Mouse (Mus musculus) liver, postnatal 0 days (tissue): Measurements from ENCODE around the gene Jak2. TPM values are rescaled to one million over a fixed set of nuclear protein-coding genes. Genes with fewer than 3 reads are reported as not detected.

ENCODE experiments used
- ATAC-seq: fragments of 200-750 bp; cut with Nextera tagmentation; 2 replicates; pipeline ENCODE4 v1.8.0; 2017; ENCODE audit warnings: mild to moderate bottlenecking, moderate library complexity
- DNase-seq: peaks from one replicate; pipeline ENCODE4 v3.0.0-alpha.2; 2016
- H3K27ac ChIP-seq: fragments of 300-500 bp; sonication (generic); 2 replicates; pipeline ENCODE4 v1.5.1; 2014; ENCODE audit warnings: antibody characterized with exemption, moderate library complexity, mild to moderate bottlenecking, low read depth
- H3K27me3 ChIP-seq: fragments of 300-500 bp; sonication (generic); 2 replicates; pipeline ENCODE4 v1.6.1; 2014; ENCODE audit warnings: low read length, control low read depth, mixed read lengths; ENCODE audit not compliant: insufficient read depth
- H3K36me3 ChIP-seq: fragments of 300-500 bp; sonication (generic); replicated peaks from 2 replicates; pipeline ENCODE4 v1.6.1; 2014; ENCODE audit warnings: mild to moderate bottlenecking, control low read depth, low read length, moderate library complexity, mixed read lengths; ENCODE audit not compliant: insufficient read depth
- H3K4me1 ChIP-seq: fragments of 300-500 bp; sonication (generic); 2 replicates; pipeline ENCODE4 v1.6.1; 2014; ENCODE audit warnings: antibody characterized with exemption, mild to moderate bottlenecking, control low read depth; ENCODE audit not compliant: insufficient read depth
- H3K4me2 ChIP-seq: fragments of 300-500 bp; sonication (generic); 2 replicates; pipeline ENCODE4 v1.6.1; 2014; ENCODE audit warnings: low read depth, mild to moderate bottlenecking, low read length, moderate library complexity, mixed read lengths
- H3K4me3 ChIP-seq: fragments of 300-500 bp; sonication (generic); 2 replicates; pipeline ENCODE4 v1.5.1; 2014; ENCODE audit warnings: low read depth, low read length
- H3K9ac ChIP-seq: fragments of 300-500 bp; sonication (generic); replicated peaks from 2 replicates; pipeline ENCODE4 v1.6.1; 2014; ENCODE audit warnings: mild to moderate bottlenecking, moderate library complexity
- H3K9me3 ChIP-seq: fragments of 300-500 bp; sonication (generic); 2 replicates; pipeline ENCODE4 v1.6.1; 2016; ENCODE audit warnings: mild to moderate bottlenecking, control low read depth, low read length, mixed read lengths
- CTCF ChIP-seq: sonication (generic); IDR thresholded peaks from 2 replicates; pipeline ENCODE4 v1.5.1; 2016; ENCODE audit warnings: antibody characterized with exemption, low read depth
- EP300 ChIP-seq: IDR thresholded peaks from 2 replicates; pipeline ENCODE4 v1.6.1; 2016; ENCODE audit warnings: antibody characterized with exemption, low read depth, mild to moderate bottlenecking
- WGBS: fragments of 180-500 bp; shearing (Covaris S2); extraction: QIAGEN DNeasy Blood & Tissue Kit; methylation state at CpG from one replicate; pipeline ENCODE4 v1.1.7; 2014; ENCODE audit not compliant: insufficient replicate concordance; 5-methylcytosine and 5-hydroxymethylcytosine counted together
- polyA plus RNA-seq: library from polyadenylated mRNA; unstranded; fragments of >200 nt; fragmentation: Nextera tagmentation; extraction: Ambion mirVana; gene quantifications from 2 replicates; pipeline ENCODE4 v1.2.1, GENCODE M21; 2015

Gene Jak2
- polyA plus RNA-seq, 1 experiment from 2014 or later, result 6.0 TPM

DNA sequence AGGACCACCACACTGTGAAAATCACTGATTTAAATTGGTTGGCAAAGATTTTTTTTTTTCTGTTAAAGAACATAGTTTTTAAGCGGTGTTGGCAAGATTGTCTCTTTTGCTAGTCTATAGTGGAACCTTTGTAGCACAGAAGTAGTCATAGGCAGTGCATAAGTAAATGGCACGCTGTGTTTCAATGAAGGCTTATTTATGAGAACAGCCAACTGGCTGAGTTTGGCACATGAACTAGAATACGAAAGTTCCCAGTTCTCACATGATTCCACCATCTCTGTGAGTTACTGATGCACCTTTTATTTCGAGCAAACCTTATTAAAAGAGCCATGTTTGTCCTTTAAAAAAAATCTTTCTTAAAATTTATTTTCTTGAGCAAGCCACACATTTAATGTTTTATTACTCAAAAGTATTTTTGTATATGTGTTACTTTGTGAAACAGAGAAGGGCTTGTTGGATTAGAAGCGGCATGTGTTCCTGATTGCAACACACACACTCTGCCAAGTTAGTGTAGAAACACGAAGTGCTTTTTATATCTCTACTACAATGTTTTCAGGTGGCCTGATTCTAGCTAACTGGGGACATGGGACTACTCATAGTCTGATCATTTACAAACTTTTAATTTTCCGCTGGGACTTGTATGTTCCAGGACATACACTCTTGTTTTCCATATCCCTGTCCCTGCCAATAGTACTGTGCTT, 3.8 kb downstream of the Jak2 start:
- Histone ChIP-seq H3K4me2 (no peak overlapping the region), H3K4me3 (no peak overlapping the region), H3K4me1 (peaks cover 30% of the 10 kb centered on the region), H3K27me3 (no peaks in the 10 kb centered on the region), H3K36me3 (peaks cover 12% of the 10 kb centered on the region; the same call in 1 of the 2 replicates), H3K27ac (no peak overlapping the region), H3K9ac (no peak overlapping the region), H3K9me3 (no peaks in the 10 kb centered on the region)
- no peak for ATAC-seq
- WGBS, result 78% methylated on average over 7 of the region's 7 CpGs
- no peak for DNase-seq
- no peak for TF ChIP-seq EP300
- no peak for TF ChIP-seq CTCF

DNA sequence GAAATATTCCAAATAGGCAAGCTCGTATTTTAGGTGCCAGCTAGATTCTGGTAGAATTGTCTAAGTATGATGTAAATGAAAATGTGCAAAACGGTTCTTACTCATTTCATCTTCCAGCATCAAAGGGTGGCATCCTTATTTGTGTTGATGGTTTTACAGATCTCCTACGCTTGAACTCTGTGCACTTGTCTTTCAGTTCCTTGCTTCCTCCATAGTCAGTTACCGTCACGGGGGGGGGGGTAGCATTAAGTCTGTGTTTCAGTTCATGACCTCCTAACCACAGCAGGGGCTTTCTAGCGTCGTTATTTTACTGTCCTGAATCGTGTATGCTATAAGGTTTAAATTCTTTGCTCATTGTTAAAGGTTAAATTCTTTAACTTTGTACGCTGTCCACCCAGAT, 10.0 kb downstream of the Jak2 start:
- 82% methylated on average over 9 of the region's 9 CpGs for WGBS
- no peak overlapping the region for H3K4me2 ChIP-seq
- H3K9me3 ChIP-seq, result no peaks in the 10 kb centered on the region
- no peak overlapping the region for H3K27ac ChIP-seq
- H3K36me3 ChIP-seq, result peaks cover 27% of the 10 kb centered on the region
- peaks cover 8% of the 10 kb centered on the region for H3K4me1 ChIP-seq
- no peak overlapping the region for H3K9ac ChIP-seq
- H3K27me3 ChIP-seq, result no peaks in the 10 kb centered on the region
- no peak for ATAC-seq
- TF ChIP-seq CTCF (no peak), EP300 (no peak)
- no peak for DNase-seq
- no peak overlapping the region for H3K4me3 ChIP-seq

DNA sequence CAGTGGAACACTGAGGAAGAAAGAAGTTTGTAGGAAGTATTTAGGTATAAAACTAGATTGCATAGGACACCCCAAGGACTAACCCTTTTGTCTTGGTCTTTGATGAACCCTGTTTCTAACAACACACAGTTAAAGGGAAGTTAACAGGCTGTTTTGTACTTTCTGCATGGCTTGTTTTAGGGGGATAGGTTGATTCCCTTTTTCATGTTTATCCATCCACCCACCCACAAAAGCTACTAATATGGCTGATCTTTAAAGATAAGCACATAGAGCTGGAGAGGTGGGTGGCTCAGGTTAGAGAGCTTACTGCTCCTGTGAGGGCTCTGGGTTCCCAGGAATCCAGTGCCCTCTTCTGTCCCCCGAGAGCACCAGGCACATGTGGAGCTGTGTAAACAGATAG, 11.9 kb downstream of the Jak2 start:
- Histone ChIP-seq H3K4me1 (peaks cover 6% of the 10 kb centered on the region), H3K9me3 (no peaks in the 10 kb centered on the region), H3K9ac (no peak overlapping the region), H3K27ac (no peak overlapping the region), H3K27me3 (no peaks in the 10 kb centered on the region), H3K4me3 (no peak overlapping the region), H3K36me3 (peaks cover 24% of the 10 kb centered on the region), H3K4me2 (no peak overlapping the region)
- ATAC-seq (no peak), DNase-seq (no peak)
- WGBS, result 69% methylated on average over 1 of the region's 1 CpGs
- TF ChIP-seq EP300 (no peak), CTCF (no peak)

DNA sequence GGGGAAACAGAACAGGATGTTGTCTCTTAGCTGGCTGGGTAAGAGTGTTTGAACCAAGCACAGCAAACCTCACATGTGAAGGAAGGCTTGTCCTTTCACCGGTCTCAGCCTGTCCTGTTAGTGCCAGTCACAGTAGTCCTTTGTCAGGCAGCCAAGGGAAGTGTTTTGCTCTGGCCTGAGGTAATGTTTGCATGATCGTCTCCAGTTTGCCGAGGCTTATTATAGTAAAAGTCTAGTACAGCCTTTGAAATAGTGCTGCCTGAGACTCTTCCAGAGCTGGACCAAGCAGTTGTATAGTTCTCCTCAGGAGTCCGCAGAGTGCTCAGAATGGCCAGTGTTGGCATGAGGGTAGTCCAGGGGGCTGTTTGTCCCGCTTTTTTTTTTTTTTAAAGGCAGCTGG, 13.9 kb downstream of the Jak2 start:
- ATAC-seq, result peak; percentile 71
- Histone ChIP-seq H3K9me3 (no peaks in the 10 kb centered on the region), H3K4me3 (no peak overlapping the region), H3K9ac (no peak overlapping the region), H3K27ac (peak overlapping the region; percentile 57), H3K4me2 (peak overlapping the region; percentile 47), H3K4me1 (peaks cover 10% of the 10 kb centered on the region), H3K36me3 (peaks cover 17% of the 10 kb centered on the region), H3K27me3 (no peaks in the 10 kb centered on the region)
- 64% methylated on average over 5 of the region's 5 CpGs for WGBS
- DNase-seq, result no peak
- TF ChIP-seq CTCF, result no peak
- TF ChIP-seq EP300, result no peak

DNA sequence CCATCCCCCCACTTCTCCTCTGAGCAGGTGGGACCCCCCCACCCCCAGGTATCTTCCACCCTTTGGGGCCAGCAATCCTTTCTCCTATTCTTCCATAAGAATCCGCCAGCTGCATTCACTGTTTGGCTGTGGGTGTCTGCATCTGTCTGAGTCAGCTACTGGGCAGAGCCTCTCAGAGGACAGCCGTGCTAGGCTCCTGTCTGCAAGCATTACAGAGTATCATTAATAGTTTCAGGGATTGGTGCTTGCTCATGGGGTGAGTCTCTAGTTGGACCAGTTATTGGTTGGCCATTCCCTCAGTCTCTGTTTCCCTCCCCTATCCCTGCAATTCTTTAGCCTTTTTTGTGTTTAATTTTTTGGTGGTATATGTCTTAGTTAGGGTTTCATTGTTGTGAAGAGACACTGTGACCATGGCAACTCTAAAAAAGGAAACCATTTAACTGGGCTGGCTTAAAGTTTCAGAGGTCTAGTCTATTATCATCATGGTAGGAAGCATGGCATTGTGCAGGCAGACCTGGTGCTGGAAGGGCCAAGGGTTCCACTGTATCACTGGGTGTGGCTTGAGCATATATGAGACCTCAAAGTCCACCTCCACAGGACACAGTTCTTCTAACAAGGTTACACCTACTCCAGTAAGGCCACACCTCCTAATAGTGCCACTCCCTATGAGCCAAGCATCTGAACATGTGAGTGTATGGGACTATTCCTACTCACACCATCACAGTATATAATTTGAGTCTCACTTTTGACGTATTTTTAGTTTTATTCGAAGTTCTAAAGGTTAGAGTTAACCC, 15.6 kb downstream of the Jak2 start:
- Histone ChIP-seq H3K4me2 (no peak overlapping the region), H3K27me3 (no peaks in the 10 kb centered on the region), H3K9ac (no peak overlapping the region), H3K27ac (no peak overlapping the region), H3K4me1 (peaks cover 10% of the 10 kb centered on the region), H3K4me3 (no peak overlapping the region), H3K9me3 (no peaks in the 10 kb centered on the region), H3K36me3 (peaks cover 20% of the 10 kb centered on the region)
- no peak for TF ChIP-seq CTCF
- TF ChIP-seq EP300, result no peak
- 91% methylated on average over 4 of the region's 4 CpGs for WGBS
- DNase-seq, result no peak
- peak; percentile 29; the same call in 1 of the 2 replicates for ATAC-seq

DNA sequence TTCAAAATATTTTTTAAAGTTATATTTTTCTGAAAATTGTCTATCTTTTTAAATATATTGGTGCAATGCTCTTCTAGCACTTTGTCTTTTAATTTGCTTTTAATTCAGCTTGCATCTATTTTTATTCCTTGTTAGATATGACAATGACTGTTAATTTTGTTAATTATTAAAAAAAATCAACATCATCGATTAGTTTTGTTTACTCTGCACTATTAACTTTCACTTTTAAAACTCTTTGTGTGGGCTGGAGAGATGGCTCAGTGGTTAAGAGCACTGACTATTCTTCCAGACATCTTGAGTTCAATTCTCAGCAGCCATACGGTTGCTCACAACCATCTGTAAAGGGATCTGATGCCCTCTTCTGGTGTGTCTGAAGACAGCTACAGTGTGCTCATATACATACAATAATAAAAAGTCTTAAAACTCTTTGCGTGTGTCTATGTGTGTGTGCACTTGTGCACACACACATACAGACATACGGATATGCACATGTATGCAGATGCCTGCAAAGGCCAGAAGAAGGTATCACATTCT, 17.2 kb downstream of the Jak2 start:
- no peaks in the 10 kb centered on the region for H3K27me3 ChIP-seq
- 77% methylated on average over 4 of the region's 4 CpGs for WGBS
- 0 out of 2 replicates have a peak, but pooled peaks have one; percentile 20 for TF ChIP-seq CTCF
- TF ChIP-seq EP300, result no peak
- H3K27ac ChIP-seq, result no peak overlapping the region
- DNase-seq, result no peak
- no peak overlapping the region for H3K9ac ChIP-seq
- H3K4me2 ChIP-seq, result no peak overlapping the region
- H3K4me1 ChIP-seq, result peaks cover 10% of the 10 kb centered on the region
- no peak overlapping the region for H3K4me3 ChIP-seq
- ATAC-seq, result no peak
- no peaks in the 10 kb centered on the region for H3K9me3 ChIP-seq
- H3K36me3 ChIP-seq, result peaks cover 10% of the 10 kb centered on the region
